Mouse (Mus musculus) embryonic fibroblast, embryonic 13.5 days (primary cell): ENCODE measurements at regions not wholly inside any gene's neighbourhood (a gene's known extent, or its start where the extent isn't known, plus 50 kb on each side); places are given as distances from the start of the nearest gene placed in this dataset.

Source experiments
- CTCF ChIP-seq: IDR thresholded peaks from 2 replicates; pipeline ENCODE4 v1.5.1; 2011; ENCODE audit warnings: mild to moderate bottlenecking, control low read depth, low read length, moderate library complexity, borderline replicate concordance; ENCODE audit not compliant: insufficient read depth
- POLR2A ChIP-seq: IDR thresholded peaks from 2 replicates; pipeline ENCODE4 v1.6.1; 2011; ENCODE audit warnings: low read depth, mild to moderate bottlenecking, control low read depth, low read length, moderate library complexity

DNA sequence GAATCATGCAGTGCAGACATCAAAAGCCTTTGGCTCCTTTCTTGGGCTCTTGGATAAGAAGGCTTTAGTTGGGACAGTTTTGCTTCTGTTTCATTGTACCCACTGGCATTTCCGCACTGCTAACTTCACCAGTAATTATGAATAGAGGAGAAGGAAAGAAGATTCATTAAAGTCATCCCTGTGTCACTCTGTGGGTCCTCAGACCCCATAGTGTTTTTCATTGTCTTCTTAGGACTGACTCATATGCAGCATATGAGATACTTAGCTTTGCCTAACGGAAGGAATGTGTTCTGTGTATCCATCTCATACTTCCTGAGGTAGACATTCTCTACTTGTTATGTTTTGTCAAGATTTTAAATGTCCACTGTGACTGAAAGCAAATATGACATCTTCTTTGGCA, 287.6 kb upstream of the Sash1 start:
- no peak for TF ChIP-seq CTCF
- TF ChIP-seq POLR2A, result no peak
